Mouse (Mus musculus) MEL (cell line): ENCODE data around the gene Katnb1. TPM values are rescaled to one million over a fixed set of nuclear protein-coding genes. Genes with fewer than 3 reads are reported as not detected.
A peak's percentile ranks its signal among the peaks of the same experiment; 100 is the strongest.

Experiments used
- DNase-seq: peaks from one replicate; pipeline ENCODE4 v3.0.0; 2011; ENCODE audit warnings: low read depth, low spot score
- H3K27ac ChIP-seq: 2 replicates; pipeline ENCODE4 v1.5.1; 2012; ENCODE audit warnings: low read depth, mild to moderate bottlenecking, control low read depth, low read length, moderate library complexity; ENCODE audit not compliant: control insufficient read depth
- H3K27me3 ChIP-seq, 2 experiments: fragments of 150-350 bp in 1 of 2; sonication (generic) in 1 of 2; 2 replicates each; pipeline ENCODE4 v1.6.1; 2012; ENCODE audit warnings: low read length in 2 of 2, mild to moderate bottlenecking in 2 of 2, improper control_type of control experiment in 1 of 2, moderate library complexity in 1 of 2; ENCODE audit not compliant: insufficient read depth in 2 of 2, control insufficient read depth in 1 of 2
- H3K36me3 ChIP-seq, 2 experiments: 2 replicates each; pipeline ENCODE4 v1.6.1; 2012 to 2014; ENCODE audit warnings: low read length in 2 of 2, improper control_type of control experiment in 1 of 2, inconsistent platforms in 1 of 2, mild to moderate bottlenecking in 1 of 2; ENCODE audit not compliant: insufficient read depth in 2 of 2, control insufficient read depth in 1 of 2
- H3K4me1 ChIP-seq, 2 experiments: fragments of 150-350 bp in 1 of 2; sonication (generic) in 1 of 2; 2 replicates each; pipeline ENCODE4 v1.6.1; 2012; ENCODE audit warnings: low read length in 2 of 2, improper control_type of control experiment in 1 of 2, mild to moderate bottlenecking in 1 of 2; ENCODE audit not compliant: insufficient read depth in 2 of 2, control insufficient read depth in 1 of 2
- H3K4me3 ChIP-seq, 2 experiments: fragments of 150-350 bp in 1 of 2; sonication (generic) in 1 of 2; 2 replicates each; pipeline ENCODE4 v1.5.1; 2012; ENCODE audit warnings: low read depth in 2 of 2, low read length in 2 of 2, mild to moderate bottlenecking in 2 of 2, moderate library complexity in 2 of 2, control low read depth in 1 of 2, improper control_type of control experiment in 1 of 2; ENCODE audit not compliant: control insufficient read depth in 1 of 2, insufficient read depth in 1 of 2
- H3K79me2 ChIP-seq: 2 replicates; pipeline ENCODE4 v1.6.1; 2012; ENCODE audit warnings: mild to moderate bottlenecking, low read length, moderate library complexity; ENCODE audit not compliant: control insufficient read depth, poor library complexity, insufficient read depth
- H3K9ac ChIP-seq: 2 replicates; pipeline ENCODE4 v1.6.1; 2012; ENCODE audit warnings: low read depth, mild to moderate bottlenecking, control low read depth, low read length, moderate library complexity; ENCODE audit not compliant: control insufficient read depth, poor library complexity, severe bottlenecking
- H3K9me3 ChIP-seq: fragments of 150-350 bp; sonication (generic); replicated peaks from 2 replicates; pipeline ENCODE4 v1.6.1; 2012; ENCODE audit warnings: mild to moderate bottlenecking, low read length, improper control_type of control experiment, moderate library complexity; ENCODE audit not compliant: insufficient read depth
- BHLHE40 ChIP-seq: IDR thresholded peaks from 2 replicates; pipeline ENCODE4 v1.6.1; 2012; ENCODE audit warnings: low read depth, mild to moderate bottlenecking, inconsistent platforms, low read length, improper control_type of control experiment, borderline replicate concordance
- CTCF ChIP-seq, 3 experiments: IDR thresholded peaks in 2 of 3; conservative IDR thresholded peaks in 1 of 3; 2 replicates each; pipeline ENCODE4 v1.5.1; 2011 to 2012; ENCODE audit warnings: low read length in 3 of 3, low read depth in 2 of 3, mild to moderate bottlenecking in 2 of 3, improper control_type of control experiment in 1 of 3, inconsistent platforms in 1 of 3, mixed read lengths in 1 of 3, moderate library complexity in 1 of 3; ENCODE audit not compliant: control insufficient read depth in 1 of 3, insufficient read depth in 1 of 3, poor library complexity in 1 of 3, severe bottlenecking in 1 of 3
- ETS1 ChIP-seq: IDR thresholded peaks from 2 replicates; pipeline ENCODE4 v1.6.1; 2012; ENCODE audit warnings: low read depth, mild to moderate bottlenecking, inconsistent platforms, low read length, improper control_type of control experiment, moderate library complexity
- GATA1 ChIP-seq: IDR thresholded peaks from 2 replicates; pipeline ENCODE4 v1.6.1; 2011; ENCODE audit warnings: low read depth, low read length, improper control_type of control experiment
- HCFC1 ChIP-seq: IDR thresholded peaks from 2 replicates; pipeline ENCODE4 v1.6.1; 2012; ENCODE audit warnings: low read depth, mild to moderate bottlenecking, inconsistent platforms, low read length, improper control_type of control experiment, moderate library complexity
- JUND ChIP-seq: IDR thresholded peaks from 2 replicates; pipeline ENCODE4 v1.6.1; 2011; ENCODE audit warnings: low read depth, mild to moderate bottlenecking, improper control_type of control experiment, low read length
- KAT2A ChIP-seq: conservative IDR thresholded peaks from 2 replicates; pipeline ENCODE4 v1.6.1; 2012; ENCODE audit warnings: low read depth, low read length, improper control_type of control experiment, inconsistent platforms
- MEF2A ChIP-seq: IDR thresholded peaks from 2 replicates; pipeline ENCODE4 v1.6.1; 2014; ENCODE audit warnings: low read depth, mild to moderate bottlenecking, inconsistent platforms, low read length, improper control_type of control experiment; ENCODE audit not compliant: poor library complexity, insufficient replicate concordance, severe bottlenecking; ENCODE audit errors: extremely low read depth
- MXI1 ChIP-seq: IDR thresholded peaks from 2 replicates; pipeline ENCODE4 v1.6.1; 2011; ENCODE audit warnings: mild to moderate bottlenecking, low read depth, low read length, improper control_type of control experiment
- NRF1 ChIP-seq: IDR thresholded peaks from 2 replicates; pipeline ENCODE4 v1.6.1; 2014; ENCODE audit warnings: low read depth, mild to moderate bottlenecking, inconsistent platforms, low read length, improper control_type of control experiment, moderate library complexity; ENCODE audit not compliant: poor library complexity, insufficient read depth, severe bottlenecking
- POLR2A ChIP-seq, 2 experiments: IDR thresholded peaks; 2 replicates each; pipeline ENCODE4 v1.6.1; 2011 to 2012; ENCODE audit warnings: low read length in 2 of 2, mild to moderate bottlenecking in 2 of 2, control low read depth in 1 of 2, improper control_type of control experiment in 1 of 2, low read depth in 1 of 2, moderate library complexity in 1 of 2; ENCODE audit not compliant: control insufficient read depth in 1 of 2, insufficient read depth in 1 of 2, poor library complexity in 1 of 2
- POLR2AphosphoS2 ChIP-seq: IDR thresholded peaks from 2 replicates; pipeline ENCODE4 v1.6.1; 2011; ENCODE audit warnings: low read length, improper control_type of control experiment
- RAD21 ChIP-seq: IDR thresholded peaks from 2 replicates; pipeline ENCODE4 v1.6.1; 2011; ENCODE audit warnings: mild to moderate bottlenecking, low read depth, low read length, improper control_type of control experiment
- RCOR1 ChIP-seq: IDR thresholded peaks from 2 replicates; pipeline ENCODE4 v1.6.1; 2012; ENCODE audit warnings: low read depth, mild to moderate bottlenecking, inconsistent platforms, low read length, improper control_type of control experiment
- SMC3 ChIP-seq: IDR thresholded peaks from 2 replicates; pipeline ENCODE4 v1.6.1; 2011; ENCODE audit warnings: low read depth, low read length, improper control_type of control experiment
- TCF12 ChIP-seq: IDR thresholded peaks from 2 replicates; pipeline ENCODE4 v1.6.1; 2014; ENCODE audit warnings: low read depth, mild to moderate bottlenecking, inconsistent platforms, low read length, improper control_type of control experiment, moderate library complexity
- USF1 ChIP-seq: IDR thresholded peaks from 2 replicates; pipeline ENCODE4 v1.6.1; 2014; ENCODE audit warnings: low read depth, mild to moderate bottlenecking, inconsistent platforms, low read length, improper control_type of control experiment, moderate library complexity
- ZMIZ1 ChIP-seq: IDR thresholded peaks from 2 replicates; pipeline ENCODE4 v1.6.1; 2012; ENCODE audit warnings: low read depth, mild to moderate bottlenecking, inconsistent platforms, low read length, improper control_type of control experiment, moderate library complexity
- polyA plus RNA-seq, 2 experiments: library from polyadenylated mRNA; stranded (reverse) in 1 of 2; unstranded in 1 of 2; fragments of >175 nt in 1 of 2; fragments of >200 nt in 1 of 2; gene quantifications; 2 replicates each; pipeline versions ENCODE4 v1.2.1 to v1.2.4; 2012; ENCODE audit warnings: low replicate concordance in 2 of 2, low read depth in 1 of 2; ENCODE audit not compliant: insufficient read length in 2 of 2, insufficient read depth in 1 of 2, missing spikeins in 1 of 2
- total RNA-seq: library from RNA; depleted of rRNA; stranded (reverse); fragments of 300-350 nt; gene quantifications from 2 replicates; pipeline ENCODE4 v1.2.3, GENCODE M21; 2012

The Katnb1 gene
- total and polyA plus RNA-seq, 3 experiments, result 13.6 to 23.8 TPM; not detected in 1

DNA sequence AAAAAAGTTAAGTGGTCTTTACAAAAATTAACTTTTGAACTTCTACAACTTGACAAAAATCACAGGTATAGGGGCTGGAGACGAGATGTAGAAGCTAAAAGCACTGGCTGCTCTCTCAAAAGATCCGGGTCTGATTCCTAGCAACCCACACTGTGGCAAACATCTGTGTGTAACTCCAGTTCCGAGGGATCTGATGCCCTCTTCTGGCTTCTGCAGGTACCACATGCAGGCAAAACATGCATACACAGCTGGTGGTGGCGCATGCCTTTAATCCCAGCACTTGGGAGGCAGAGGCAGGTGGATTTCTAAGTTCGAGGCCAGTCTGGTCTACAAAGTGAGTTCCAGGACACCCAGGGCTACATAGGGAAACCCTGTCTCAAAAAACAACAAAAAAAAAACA is 42.5 kb downstream of the Katnb1 start:
- peak; percentile 40 for DNase-seq
- Histone ChIP-seq H3K9me3 (no peaks in the 10 kb centered on the region), H3K27me3 (no peaks in the 10 kb centered on the region), H3K36me3 (no peaks in the 10 kb centered on the region), H3K4me1 (no peaks in the 10 kb centered on the region), H3K79me2 (no peaks in the 10 kb centered on the region), H3K9ac (no peak overlapping the region), H3K4me3 (no peak overlapping the region), H3K27ac (no peak overlapping the region)
- TF ChIP-seq HCFC1, result no peak
- peak; percentile 46 to 55 (median 48); a peak in 5 of 6 replicates for TF ChIP-seq CTCF (IDR thresholded peaks at IDR 0.05 in 2 of 3, conservative IDR thresholded peaks at IDR 0.05 in 1 of 3; ENCODE audit: control insufficient read depth in 1 of 3, insufficient read depth in 1 of 3, low read depth in 2 of 3, low read length in 3 of 3, poor library complexity in 1 of 3, severe bottlenecking in 1 of 3)
- TF ChIP-seq SMC3, result peak; percentile 42
- peak; percentile 27 for TF ChIP-seq RAD21

DNA sequence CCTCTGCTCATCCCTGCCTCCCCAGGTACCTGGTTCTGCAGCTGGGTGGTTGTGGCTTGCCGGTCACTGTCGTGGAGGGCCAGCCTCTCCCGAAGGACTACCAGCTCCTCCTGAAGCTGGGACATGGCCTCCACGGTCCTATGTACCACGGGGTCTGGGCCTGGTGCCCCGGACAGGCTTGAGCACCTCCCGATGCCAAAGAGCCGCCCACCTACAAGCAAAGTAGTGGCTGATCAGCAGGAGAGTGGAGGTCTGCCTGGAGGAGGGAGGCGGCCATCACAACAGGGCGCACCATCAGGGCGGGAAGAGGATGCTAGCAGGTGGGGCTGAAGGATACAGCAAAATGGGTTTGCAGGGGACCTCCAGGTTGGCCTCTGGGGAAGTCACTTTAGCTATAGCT is 45.5 kb downstream of the Katnb1 start:
- no peaks in the 10 kb centered on the region for H3K9me3 ChIP-seq
- no peaks in the 10 kb centered on the region for H3K4me1 ChIP-seq
- H3K27ac ChIP-seq, result no peak overlapping the region
- no peaks in the 10 kb centered on the region for H3K79me2 ChIP-seq
- TF ChIP-seq GATA1 (no peak), MEF2A (no peak), KAT2A (no peak), POLR2AphosphoS2 (no peak), CTCF (IDR thresholded peaks at IDR 0.05 in 2 of 3, conservative IDR thresholded peaks at IDR 0.05 in 1 of 3; ENCODE audit: control insufficient read depth in 1 of 3, insufficient read depth in 1 of 3, low read depth in 2 of 3, low read length in 3 of 3, poor library complexity in 1 of 3, severe bottlenecking in 1 of 3) (no peak), NRF1 (no peak), POLR2A (IDR thresholded peaks at IDR 0.05; ENCODE audit: control insufficient read depth in 1 of 2, insufficient read depth in 1 of 2, low read depth in 1 of 2, low read length in 2 of 2, poor library complexity in 1 of 2) (no peak), ETS1 (no peak), RCOR1 (no peak), MXI1 (no peak), ZMIZ1 (no peak), JUND (no peak)
- no peak overlapping the region for H3K9ac ChIP-seq
- DNase-seq, result no peak
- H3K4me3 ChIP-seq, result no peak overlapping the region
- H3K27me3 ChIP-seq, result no peaks in the 10 kb centered on the region
- H3K36me3 ChIP-seq, result no peaks in the 10 kb centered on the region

DNA sequence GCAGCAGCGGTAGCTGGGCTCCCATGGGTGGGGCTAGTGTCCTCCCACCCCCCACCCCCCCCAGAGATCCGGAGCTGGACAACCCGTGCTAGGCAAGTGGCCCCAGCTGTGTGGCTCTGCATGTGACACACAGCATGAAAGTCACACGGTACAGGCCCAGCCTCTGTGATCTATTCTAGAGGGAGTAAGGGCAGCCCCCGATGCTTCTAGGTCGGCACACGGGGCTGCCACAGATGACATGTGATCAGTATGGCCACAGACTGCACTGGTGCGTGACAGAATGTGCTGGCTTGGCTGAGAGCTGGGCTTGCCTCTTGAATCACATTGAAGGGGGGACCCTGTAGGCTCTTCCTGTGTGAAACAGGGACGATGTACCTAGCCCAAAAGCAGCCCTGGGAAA is 46.7 kb downstream of the Katnb1 start:
- DNase-seq, result no peak
- H3K27ac ChIP-seq, result no peak overlapping the region
- no peaks in the 10 kb centered on the region for H3K4me1 ChIP-seq
- H3K79me2 ChIP-seq, result no peaks in the 10 kb centered on the region
- no peak overlapping the region for H3K4me3 ChIP-seq
- H3K36me3 ChIP-seq, result no peaks in the 10 kb centered on the region
- H3K9ac ChIP-seq, result no peak overlapping the region
- no peaks in the 10 kb centered on the region for H3K9me3 ChIP-seq
- H3K27me3 ChIP-seq, result no peaks in the 10 kb centered on the region
- no peak for TF ChIP-seq BHLHE40
- TF ChIP-seq USF1, result no peak
- TF ChIP-seq ETS1, result no peak
- no peak for TF ChIP-seq TCF12
